Mouse (Mus musculus) limb, embryonic 14.5 days (tissue): ENCODE measurements at regions not wholly inside any gene's neighbourhood (a gene's known extent, or its start where the extent isn't known, plus 50 kb on each side); places are given as distances from the start of the nearest gene placed in this dataset.

Experiments used
- ATAC-seq: fragments of 200-750 bp; cut with Nextera tagmentation; 2 replicates; pipeline ENCODE4 v1.8.0; 2017; ENCODE audit warnings: low read depth, moderate number of reproducible peaks, moderate TSS enrichment; ENCODE audit not compliant: low FRiP score
- DNase-seq: peaks from one replicate; pipeline ENCODE4 v3.0.0-alpha.2; 2015; ENCODE audit warnings: low spot score
- H3K27ac ChIP-seq: fragments of 300-500 bp; sonication (generic); replicated peaks from 2 replicates; pipeline ENCODE4 v1.5.1; 2014; ENCODE audit warnings: low read depth, mild to moderate bottlenecking, low read length, moderate library complexity, mixed read lengths
- H3K27me3 ChIP-seq: fragments of 300-500 bp; sonication (generic); 2 replicates; pipeline ENCODE4 v1.6.1; 2014; ENCODE audit warnings: low read length, mixed read lengths; ENCODE audit not compliant: control insufficient read depth, insufficient read depth
- H3K36me3 ChIP-seq: fragments of 300-500 bp; sonication (generic); 2 replicates; pipeline ENCODE4 v1.6.1; 2014; ENCODE audit warnings: mild to moderate bottlenecking, low read length, moderate library complexity, mixed read lengths; ENCODE audit not compliant: control insufficient read depth, insufficient read depth
- H3K4me1 ChIP-seq: fragments of 300-500 bp; sonication (generic); 2 replicates; pipeline ENCODE4 v1.6.1; 2014; ENCODE audit warnings: antibody characterized with exemption, low read length, mixed read lengths; ENCODE audit not compliant: control insufficient read depth, insufficient read depth
- H3K4me2 ChIP-seq: fragments of 300-500 bp; sonication (generic); replicated peaks from 2 replicates; pipeline ENCODE4 v1.6.1; 2014; ENCODE audit warnings: low read depth, mild to moderate bottlenecking, low read length, moderate library complexity; ENCODE audit not compliant: severe bottlenecking
- H3K4me3 ChIP-seq: fragments of 300-500 bp; sonication (generic); replicated peaks from 2 replicates; pipeline ENCODE4 v1.5.1; 2014; ENCODE audit warnings: low read length
- H3K9ac ChIP-seq: fragments of 300-500 bp; sonication (generic); 2 replicates; pipeline ENCODE4 v1.6.1; 2014; ENCODE audit warnings: mild to moderate bottlenecking, low read depth, low read length, moderate library complexity; ENCODE audit not compliant: severe bottlenecking
- H3K9me3 ChIP-seq: fragments of 300-500 bp; sonication (generic); 2 replicates; pipeline ENCODE4 v1.6.1; 2016; ENCODE audit warnings: low read length; ENCODE audit not compliant: control insufficient read depth
- POLR2A ChIP-seq: fragments of 200-500 bp; IDR thresholded peaks from 2 replicates; pipeline ENCODE4 v1.8.0; 2012; ENCODE audit warnings: inconsistent platforms, mild to moderate bottlenecking, moderate library complexity, borderline replicate concordance; ENCODE audit not compliant: insufficient read depth, insufficient read length; ENCODE audit errors: extremely low read depth
- WGBS: fragments of 180-500 bp; shearing (Covaris S2); extraction: QIAGEN DNeasy Blood & Tissue Kit; methylation state at CpG from one replicate; pipeline ENCODE4 v1.1.7; 2014; 5-methylcytosine and 5-hydroxymethylcytosine counted together

DNA sequence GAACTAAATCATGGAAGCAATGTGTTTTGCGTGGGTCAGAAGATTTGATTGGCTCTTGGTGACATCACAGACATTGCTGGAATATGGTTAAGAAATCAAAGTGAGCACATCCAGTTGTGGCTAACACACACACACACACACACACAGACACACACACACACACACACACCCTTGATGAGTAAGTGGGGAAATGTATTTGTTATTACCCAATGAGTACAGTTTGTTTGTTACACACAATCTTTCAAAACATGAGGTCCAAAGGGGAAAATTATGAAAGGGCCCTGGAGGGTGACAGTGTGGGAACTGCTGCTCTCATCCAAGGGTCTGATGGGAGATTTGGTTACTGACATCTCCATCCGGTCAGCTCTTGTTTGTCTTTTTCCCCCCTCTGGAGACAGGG is 243.8 kb downstream of the 4933412E24Rik start:
- no peaks in the 10 kb centered on the region for H3K27me3 ChIP-seq
- TF ChIP-seq POLR2A = no peak
- H3K9ac ChIP-seq = no peak overlapping the region
- no peak for ATAC-seq
- H3K4me2 ChIP-seq = no peak overlapping the region
- DNase-seq = no peak
- no peaks in the 10 kb centered on the region for H3K4me1 ChIP-seq
- no peaks in the 10 kb centered on the region for H3K36me3 ChIP-seq
- no peak overlapping the region for H3K27ac ChIP-seq
- no peak overlapping the region for H3K4me3 ChIP-seq
- 0 out of 2 replicates have a peak, but pooled peaks cover 7% of the 10 kb centered on the region for H3K9me3 ChIP-seq
- 86% methylated on average over 2 of the region's 2 CpGs for WGBS

DNA sequence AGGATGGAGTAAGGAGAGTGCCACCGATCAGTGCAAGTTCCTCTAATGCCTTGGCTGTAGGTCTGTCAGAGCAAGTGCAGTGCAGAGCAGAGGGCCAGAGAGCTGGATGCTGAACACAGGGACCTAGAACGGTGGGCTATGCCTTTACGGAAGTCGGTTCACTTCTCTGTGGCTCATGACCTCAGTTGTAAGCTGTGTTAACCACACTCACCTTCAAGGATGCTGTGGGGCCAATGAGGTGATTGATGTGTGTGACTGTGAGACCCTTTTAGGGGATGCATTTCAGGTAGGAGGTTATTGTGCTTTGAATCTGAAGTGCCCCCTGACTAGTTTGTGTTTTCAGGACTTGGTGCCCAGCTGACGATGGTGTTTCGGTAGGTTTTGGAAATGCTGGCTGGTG is 254.4 kb downstream of the 4933412E24Rik start:
- H3K4me1 ChIP-seq = no peaks in the 10 kb centered on the region; the same call in 1 of the 2 replicates
- DNase-seq (no peak), ATAC-seq (no peak)
- TF ChIP-seq POLR2A = no peak
- H3K27me3 ChIP-seq = no peaks in the 10 kb centered on the region
- H3K36me3 ChIP-seq = no peaks in the 10 kb centered on the region
- H3K4me2 ChIP-seq = no peak overlapping the region
- WGBS = 86% methylated on average over 6 of the region's 6 CpGs
- H3K4me3 ChIP-seq = no peak overlapping the region
- H3K9me3 ChIP-seq = no peaks in the 10 kb centered on the region
- H3K9ac ChIP-seq = no peak overlapping the region
- no peak overlapping the region for H3K27ac ChIP-seq

DNA sequence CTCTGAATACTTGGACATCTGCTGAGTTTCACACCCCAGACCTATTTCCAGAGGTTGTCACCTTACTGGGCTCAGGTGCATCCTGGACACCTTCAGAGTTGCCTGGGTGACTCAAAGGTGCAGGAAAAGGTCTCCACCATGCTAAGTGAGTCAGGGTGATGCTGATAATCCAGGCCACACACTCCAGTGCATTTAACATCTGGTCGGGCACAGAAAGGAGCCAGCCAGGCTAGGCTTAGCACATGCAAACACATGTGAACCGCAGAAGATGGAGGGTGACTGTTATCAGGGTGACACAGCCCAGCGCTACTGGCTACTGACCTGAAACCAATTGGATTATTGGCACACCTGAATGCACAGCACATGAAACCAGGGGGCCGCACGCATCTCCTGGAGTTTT is 255.9 kb downstream of the 4933412E24Rik start:
- TF ChIP-seq POLR2A = no peak
- DNase-seq (no peak), ATAC-seq (no peak)
- no peaks in the 10 kb centered on the region for H3K36me3 ChIP-seq
- H3K4me2 ChIP-seq = no peak overlapping the region
- 89% methylated on average over 5 of the region's 5 CpGs for WGBS
- H3K9ac ChIP-seq = no peak overlapping the region
- no peaks in the 10 kb centered on the region for H3K9me3 ChIP-seq
- no peaks in the 10 kb centered on the region; the same call in 1 of the 2 replicates for H3K4me1 ChIP-seq
- H3K27me3 ChIP-seq = no peaks in the 10 kb centered on the region
- H3K27ac ChIP-seq = no peak overlapping the region
- H3K4me3 ChIP-seq = no peak overlapping the region

DNA sequence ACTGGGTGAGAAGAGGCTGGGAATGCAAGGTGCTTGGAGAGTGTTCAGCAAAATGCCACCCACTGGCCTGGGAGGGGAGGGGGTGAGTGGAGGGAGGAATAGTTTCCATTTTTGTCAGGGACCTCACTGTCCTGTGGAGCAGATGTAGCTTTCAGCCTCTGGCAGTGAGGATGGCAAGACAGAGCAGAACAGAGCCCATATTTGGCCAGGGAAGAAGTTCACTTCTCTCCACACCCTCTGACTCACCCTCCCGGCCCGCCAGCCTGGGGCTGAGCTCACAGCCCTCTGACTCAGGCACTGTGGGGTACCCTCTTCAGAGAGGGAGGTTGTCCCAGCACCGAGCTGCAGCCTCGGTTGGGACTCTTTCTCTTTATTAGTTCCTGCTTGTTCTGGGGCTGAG is 256.8 kb downstream of the 4933412E24Rik start:
- no peak overlapping the region for H3K9ac ChIP-seq
- no peaks in the 10 kb centered on the region; the same call in 1 of the 2 replicates for H3K4me1 ChIP-seq
- H3K27me3 ChIP-seq = no peaks in the 10 kb centered on the region
- no peaks in the 10 kb centered on the region for H3K36me3 ChIP-seq
- DNase-seq (no peak), ATAC-seq (no peak)
- no peak overlapping the region for H3K4me2 ChIP-seq
- no peak overlapping the region for H3K27ac ChIP-seq
- no peak overlapping the region for H3K4me3 ChIP-seq
- no peak for TF ChIP-seq POLR2A
- WGBS = 39% methylated on average over 4 of the region's 4 CpGs
- no peaks in the 10 kb centered on the region for H3K9me3 ChIP-seq

DNA sequence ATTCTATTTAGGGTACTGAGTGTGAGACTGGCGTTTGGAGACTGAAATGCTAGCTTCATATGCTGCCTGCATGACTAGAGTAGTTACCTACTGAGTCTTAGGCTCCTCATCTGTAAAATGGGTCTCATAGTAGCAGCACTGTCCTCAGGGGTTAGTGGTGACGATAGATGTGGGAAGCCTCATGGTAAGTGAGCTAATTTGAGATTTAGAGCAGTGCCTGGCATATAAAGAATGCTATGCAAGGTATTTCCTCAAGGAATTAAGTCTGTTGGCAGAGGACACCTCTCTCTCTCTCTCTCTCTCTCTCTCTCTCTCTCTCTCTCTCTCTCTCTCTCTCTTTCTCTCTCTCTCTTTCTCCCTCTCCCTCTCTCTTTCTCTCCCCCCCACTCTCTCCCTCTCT is 257.4 kb downstream of the 4933412E24Rik start:
- DNase-seq (no peak), ATAC-seq (no peak)
- Histone ChIP-seq H3K4me2 (no peak overlapping the region), H3K9me3 (no peaks in the 10 kb centered on the region), H3K4me3 (no peak overlapping the region), H3K27me3 (no peaks in the 10 kb centered on the region), H3K9ac (no peak overlapping the region), H3K4me1 (no peaks in the 10 kb centered on the region; the same call in 1 of the 2 replicates), H3K36me3 (no peaks in the 10 kb centered on the region), H3K27ac (no peak overlapping the region)
- 51% methylated on average over 2 of the region's 2 CpGs for WGBS
- no peak for TF ChIP-seq POLR2A

DNA sequence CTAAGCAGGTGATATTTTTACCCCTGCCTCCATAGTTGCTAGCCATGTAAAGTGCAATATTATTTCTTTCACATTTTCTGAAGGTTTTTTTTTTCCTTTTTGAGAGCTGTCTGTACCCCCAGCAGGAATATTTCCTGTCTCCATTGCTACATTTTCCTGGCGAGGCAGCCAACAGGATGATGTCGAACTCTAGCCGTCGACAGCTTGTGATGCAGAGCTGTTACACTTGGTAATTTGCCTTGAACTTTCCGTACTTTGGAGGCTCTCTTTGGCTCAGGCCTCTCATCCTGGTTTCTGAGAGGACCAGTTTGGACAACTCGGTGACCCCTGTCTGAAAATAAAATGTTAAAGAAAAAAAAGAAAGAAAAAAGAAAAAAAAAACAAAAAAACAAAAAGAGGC is 260.3 kb downstream of the 4933412E24Rik start:
- no peak for ATAC-seq
- DNase-seq = no peak
- Histone ChIP-seq H3K27ac (no peak overlapping the region), H3K4me2 (no peak overlapping the region), H3K36me3 (no peaks in the 10 kb centered on the region), H3K9ac (no peak overlapping the region), H3K4me3 (no peak overlapping the region), H3K9me3 (no peaks in the 10 kb centered on the region), H3K27me3 (no peaks in the 10 kb centered on the region), H3K4me1 (no peaks in the 10 kb centered on the region; the same call in 1 of the 2 replicates)
- no peak for TF ChIP-seq POLR2A
- 49% methylated on average over 6 of the region's 6 CpGs for WGBS
